Mouse (Mus musculus) limb, embryonic 13.5 days (tissue): ENCODE data around the gene Tsnaxip1. TPM values are rescaled to one million over a fixed set of nuclear protein-coding genes. Genes with fewer than 3 reads are reported as not detected.
A peak's percentile ranks its signal among the peaks of the same experiment; 100 is the strongest.
"Not testable (repeated sequence)": the region's sequence is repeated elsewhere in the genome, so short reads cannot be mapped to it uniquely, and the experiment has no call there.

Experiments
- ATAC-seq: fragments of 200-750 bp; cut with Nextera tagmentation; 2 replicates; pipeline ENCODE4 v1.8.0; 2017; ENCODE audit warnings: low read depth, moderate number of reproducible peaks, moderate TSS enrichment; ENCODE audit not compliant: low FRiP score
- H3K27ac ChIP-seq: fragments of 300-500 bp; sonication (generic); 2 replicates; pipeline ENCODE4 v1.5.1; 2015; ENCODE audit warnings: inconsistent platforms, mild to moderate bottlenecking, moderate library complexity
- H3K27me3 ChIP-seq: fragments of 300-500 bp; sonication (generic); 2 replicates; pipeline ENCODE4 v1.6.1; 2015; ENCODE audit warnings: mild to moderate bottlenecking, inconsistent platforms
- H3K36me3 ChIP-seq: fragments of 300-500 bp; sonication (generic); 2 replicates; pipeline ENCODE4 v1.6.1; 2015; ENCODE audit warnings: inconsistent platforms, mild to moderate bottlenecking, moderate library complexity
- H3K4me1 ChIP-seq: fragments of 300-500 bp; sonication (generic); 2 replicates; pipeline ENCODE4 v1.6.1; 2015; ENCODE audit warnings: inconsistent platforms
- H3K4me2 ChIP-seq: fragments of 300-500 bp; sonication (generic); replicated peaks from 2 replicates; pipeline ENCODE4 v1.6.1; 2015; ENCODE audit warnings: inconsistent platforms, mild to moderate bottlenecking, moderate library complexity
- H3K4me3 ChIP-seq: fragments of 300-500 bp; sonication (generic); 2 replicates; pipeline ENCODE4 v1.5.1; 2015; ENCODE audit warnings: moderate library complexity, mild to moderate bottlenecking, inconsistent platforms
- H3K9ac ChIP-seq: fragments of 300-500 bp; sonication (generic); 2 replicates; pipeline ENCODE4 v1.6.1; 2015; ENCODE audit warnings: mild to moderate bottlenecking, inconsistent platforms
- H3K9me3 ChIP-seq: fragments of 300-500 bp; sonication (generic); 2 replicates; pipeline ENCODE4 v1.6.1; 2016; ENCODE audit warnings: inconsistent platforms
- WGBS: fragments of 180-500 bp; shearing (Covaris S2); methylation state at CpG from one replicate; pipeline ENCODE4 v1.1.7; 2015; 5-methylcytosine and 5-hydroxymethylcytosine counted together
- polyA plus RNA-seq: library from polyadenylated mRNA; unstranded; fragments of >200 nt; fragmentation: Nextera tagmentation; extraction: Ambion mirVana; gene quantifications from 2 replicates; pipeline ENCODE4 v1.2.1, GENCODE M21; 2015

Tsnaxip1 gene
- polyA plus RNA-seq, 1 experiment from 2014 or later: 0.20 TPM

GRCm38 (mm10) chr8:105825506-105825905 is 2.0 kb upstream of the Tsnaxip1 start:
- no peak for ATAC-seq
- Histone ChIP-seq H3K27ac (no peak overlapping the region), H3K4me2 (peak overlapping the region; percentile 96), H3K36me3 (peaks cover 44% of the 10 kb centered on the region), H3K9ac (peak overlapping the region; percentile 95), H3K4me1 (peaks cover 16% of the 10 kb centered on the region), H3K9me3 (no peaks in the 10 kb centered on the region), H3K27me3 (no peaks in the 10 kb centered on the region), H3K4me3 (peak overlapping the region; percentile 96)
- WGBS: 66% methylated on average over 4 of the region's 4 CpGs

GRCm38 (mm10) chr8:105826379-105826778 is 1.2 kb upstream of the Tsnaxip1 start:
- peak overlapping the region; percentile 6; the same call in 1 of the 2 replicates for H3K27ac ChIP-seq
- 6% methylated on average over 4 of the region's 4 CpGs for WGBS

GRCm38 (mm10) chr8:105833740-105834139 is 6.2 kb downstream of the Tsnaxip1 start:
- not testable (repeated sequence) for H3K9ac ChIP-seq, H3K4me2 ChIP-seq, H3K27me3 ChIP-seq, H3K27ac ChIP-seq, H3K36me3 ChIP-seq, H3K9me3 ChIP-seq, ATAC-seq, H3K4me1 ChIP-seq, H3K4me3 ChIP-seq
- 77% methylated on average over 2 of the region's 2 CpGs for WGBS

More at GRCm38 (mm10) chr8:105826379-105826778, 1.2 kb upstream of the Tsnaxip1 start:
- Histone ChIP-seq H3K9me3 (no peaks in the 10 kb centered on the region), H3K9ac (peak overlapping the region; percentile 95), H3K27me3 (no peaks in the 10 kb centered on the region), H3K36me3 (peaks cover 35% of the 10 kb centered on the region), H3K4me2 (peak overlapping the region; percentile 96), H3K4me1 (peaks cover 16% of the 10 kb centered on the region), H3K4me3 (peak overlapping the region; percentile 96)
- no peak for ATAC-seq

GRCm38 (mm10) chr8:105835318-105835717 is 7.8 kb downstream of the Tsnaxip1 start:
- no peaks in the 10 kb centered on the region for H3K4me1 ChIP-seq
- no peaks in the 10 kb centered on the region for H3K36me3 ChIP-seq
- H3K9me3 ChIP-seq: no peaks in the 10 kb centered on the region
- H3K9ac ChIP-seq: no peak overlapping the region
- 0 out of 2 replicates have a peak overlapping the region, but pooled peaks have one; percentile 11 for H3K4me2 ChIP-seq
- 27% methylated on average over 11 of the region's 11 CpGs for WGBS
- H3K4me3 ChIP-seq: no peak overlapping the region
- no peaks in the 10 kb centered on the region for H3K27me3 ChIP-seq
- H3K27ac ChIP-seq: no peak overlapping the region
- no peak for ATAC-seq

- 84% methylated on average over 6 of the region's 6 CpGs for WGBS
Measured at GRCm38 (mm10) chr8:105836991-105837390, 9.5 kb downstream of the Tsnaxip1 start.

GRCm38 (mm10) chr8:105839209-105839608 is 11.7 kb downstream of the Tsnaxip1 start:
- WGBS: 86% methylated on average over 5 of the region's 5 CpGs
- ATAC-seq: no peak
- no peak overlapping the region for H3K27ac ChIP-seq

More at GRCm38 (mm10) chr8:105836991-105837390, 9.5 kb downstream of the Tsnaxip1 start:
- H3K36me3 ChIP-seq: peaks cover 11% of the 10 kb centered on the region
- no peaks in the 10 kb centered on the region for H3K27me3 ChIP-seq
- H3K9ac ChIP-seq: no peak overlapping the region
- ATAC-seq: no peak
- no peaks in the 10 kb centered on the region for H3K4me1 ChIP-seq
- no peak overlapping the region for H3K4me3 ChIP-seq
- no peaks in the 10 kb centered on the region for H3K9me3 ChIP-seq
- H3K27ac ChIP-seq: no peak overlapping the region
- no peak overlapping the region for H3K4me2 ChIP-seq

GRCm38 (mm10) chr8:105846678-105847077 is 19.1 kb downstream of the Tsnaxip1 start:
- peaks cover 8% of the 10 kb centered on the region for H3K4me1 ChIP-seq
- no peak overlapping the region for H3K4me3 ChIP-seq
- no peaks in the 10 kb centered on the region for H3K27me3 ChIP-seq
- H3K9me3 ChIP-seq: no peaks in the 10 kb centered on the region
- no peak overlapping the region for H3K4me2 ChIP-seq
- H3K27ac ChIP-seq: no peak overlapping the region
- ATAC-seq: no peak
- H3K9ac ChIP-seq: no peak overlapping the region
- H3K36me3 ChIP-seq: peaks cover 79% of the 10 kb centered on the region
- WGBS: 89% methylated on average over 11 of the region's 11 CpGs

More at GRCm38 (mm10) chr8:105839209-105839608, 11.7 kb downstream of the Tsnaxip1 start:
- H3K4me2 ChIP-seq: no peak overlapping the region
- H3K36me3 ChIP-seq: peaks cover 30% of the 10 kb centered on the region
- H3K9ac ChIP-seq: no peak overlapping the region
- H3K27me3 ChIP-seq: no peaks in the 10 kb centered on the region
- no peaks in the 10 kb centered on the region for H3K9me3 ChIP-seq
- H3K4me1 ChIP-seq: no peaks in the 10 kb centered on the region
- H3K4me3 ChIP-seq: no peak overlapping the region

- Histone ChIP-seq H3K4me3 (no peak overlapping the region), H3K9ac (no peak overlapping the region), H3K27me3 (no peaks in the 10 kb centered on the region), H3K9me3 (no peaks in the 10 kb centered on the region), H3K4me1 (peaks cover 12% of the 10 kb centered on the region), H3K27ac (no peak overlapping the region), H3K36me3 (peaks cover 49% of the 10 kb centered on the region), H3K4me2 (peak overlapping the region; percentile 70)
- no peak for ATAC-seq
- WGBS: 88% methylated on average over 4 of the region's 4 CpGs
Measured at GRCm38 (mm10) chr8:105850014-105850413, 22.5 kb downstream of the Tsnaxip1 start.

- no peak for ATAC-seq
- no peak overlapping the region for H3K9ac ChIP-seq
- 70% methylated on average over 7 of the region's 7 CpGs for WGBS
Measured at GRCm38 (mm10) chr8:105850611-105851010, 23.1 kb downstream of the Tsnaxip1 start.

GRCm38 (mm10) chr8:105851651-105852143 is 24.2 kb downstream of the Tsnaxip1 start:
- Histone ChIP-seq H3K9me3 (no peaks in the 10 kb centered on the region), H3K27me3 (no peaks in the 10 kb centered on the region), H3K27ac (peak overlapping the region; percentile 85), H3K4me2 (peak overlapping the region; percentile 70), H3K4me1 (peaks cover 21% of the 10 kb centered on the region), H3K4me3 (peak overlapping the region; percentile 76), H3K36me3 (peaks cover 32% of the 10 kb centered on the region), H3K9ac (peak overlapping the region; percentile 81)
- ATAC-seq: peak; percentile 84
- under 1% methylated on average over 34 of the region's 34 CpGs for WGBS

More at GRCm38 (mm10) chr8:105850611-105851010, 23.1 kb downstream of the Tsnaxip1 start:
- Histone ChIP-seq H3K9me3 (no peaks in the 10 kb centered on the region), H3K4me1 (peaks cover 12% of the 10 kb centered on the region), H3K27ac (no peak overlapping the region), H3K4me3 (peak overlapping the region; percentile 24), H3K4me2 (peak overlapping the region; percentile 70), H3K36me3 (peaks cover 43% of the 10 kb centered on the region), H3K27me3 (no peaks in the 10 kb centered on the region)

GRCm38 (mm10) chr8:105852146-105852729 is 24.7 kb downstream of the Tsnaxip1 start:
- Histone ChIP-seq H3K9me3 (no peaks in the 10 kb centered on the region), H3K27ac (no peak overlapping the region), H3K4me1 (peaks cover 27% of the 10 kb centered on the region), H3K4me2 (peak overlapping the region; percentile 70; the same call in 1 of the 2 replicates), H3K9ac (no peak overlapping the region), H3K4me3 (peak overlapping the region; percentile 76; the same call in 1 of the 2 replicates), H3K27me3 (no peaks in the 10 kb centered on the region), H3K36me3 (peaks cover 26% of the 10 kb centered on the region)
- no peak for ATAC-seq
- 83% methylated on average over 12 of the region's 12 CpGs for WGBS

GRCm38 (mm10) chr8:105853178-105853577 is 25.6 kb downstream of the Tsnaxip1 start, which contains the start of gene Cenpt:
TSS of gene Cenpt (minus strand) at chr8:105853278.
- H3K9me3 ChIP-seq: no peaks in the 10 kb centered on the region
- no peak for ATAC-seq
- 0 out of 2 replicates have a peak within 1 kb of the TSS, but pooled peaks have one; percentile 76 for H3K4me3 ChIP-seq
- no peak within 1 kb of the TSS for H3K9ac ChIP-seq
- no peaks in the 10 kb centered on the region for H3K27me3 ChIP-seq
- H3K27ac ChIP-seq: no peak within 1 kb of the TSS
- H3K4me2 ChIP-seq: 0 out of 2 replicates have a peak within 1 kb of the TSS, but pooled peaks have one; percentile 70
- peaks cover 20% of the 10 kb centered on the region for H3K36me3 ChIP-seq
- H3K4me1 ChIP-seq: peaks cover 36% of the 10 kb centered on the region
- 90% methylated on average over 3 of the region's 3 CpGs for WGBS
